Mouse (Mus musculus) midbrain, embryonic 11.5 days (tissue): Measurements from ENCODE around the gene Tmf1. TPM values are rescaled to one million over a fixed set of nuclear protein-coding genes. Genes with fewer than 3 reads are reported as not detected.

Experiments
- ATAC-seq: fragments of 200-750 bp; cut with Nextera tagmentation; 2 replicates; pipeline ENCODE4 v1.8.0; 2017; ENCODE audit warnings: moderate TSS enrichment, moderate library complexity; ENCODE audit not compliant: low FRiP score
- DNase-seq: peaks from one replicate; pipeline ENCODE4 v3.0.0; 2015; ENCODE audit warnings: low spot score; ENCODE audit errors: missing footprints
- H3K27ac ChIP-seq: fragments of 300-500 bp; sonication (generic); 2 replicates; pipeline ENCODE4 v1.5.1; 2014; ENCODE audit warnings: low read depth, low read length
- H3K27me3 ChIP-seq: fragments of 300-500 bp; sonication (generic); 2 replicates; pipeline ENCODE4 v1.6.1; 2014; ENCODE audit warnings: mild to moderate bottlenecking, low read length, moderate library complexity, mixed read lengths; ENCODE audit not compliant: control insufficient read depth, insufficient read depth
- H3K36me3 ChIP-seq: fragments of 300-500 bp; sonication (generic); 2 replicates; pipeline ENCODE4 v1.6.1; 2014; ENCODE audit warnings: mild to moderate bottlenecking, low read length, moderate library complexity, mixed read lengths; ENCODE audit not compliant: control insufficient read depth, insufficient read depth
- H3K4me1 ChIP-seq: fragments of 300-500 bp; sonication (generic); 2 replicates; pipeline ENCODE4 v1.6.1; 2014; ENCODE audit warnings: low read length; ENCODE audit not compliant: control insufficient read depth, insufficient read depth
- H3K4me2 ChIP-seq: fragments of 300-500 bp; sonication (generic); 2 replicates; pipeline ENCODE4 v1.6.1; 2014; ENCODE audit warnings: mild to moderate bottlenecking, moderate library complexity
- H3K4me3 ChIP-seq: fragments of 300-500 bp; sonication (generic); 2 replicates; pipeline ENCODE4 v1.5.1; 2014; ENCODE audit warnings: low read depth, low read length
- H3K9ac ChIP-seq: fragments of 300-500 bp; sonication (generic); 2 replicates; pipeline ENCODE4 v1.6.1; 2014; ENCODE audit warnings: low read length
- H3K9me3 ChIP-seq: fragments of 300-500 bp; sonication (generic); 2 replicates; pipeline ENCODE4 v1.6.1; 2016; ENCODE audit warnings: low read length; ENCODE audit not compliant: control insufficient read depth
- WGBS: fragments of 180-500 bp; shearing (Covaris S2); extraction: QIAGEN DNeasy Blood & Tissue Kit; methylation state at CpG from one replicate; pipeline ENCODE4 v1.1.7; 2014; 5-methylcytosine and 5-hydroxymethylcytosine counted together
- polyA plus RNA-seq: library from polyadenylated mRNA; unstranded; fragments of >200 nt; fragmentation: Nextera tagmentation; extraction: Ambion mirVana; gene quantifications from 2 replicates; pipeline ENCODE4 v1.2.1, GENCODE M21; 2014

Tmf1 gene
- polyA plus RNA-seq, 1 experiment from 2014 or later: 29.9 TPM

DNA sequence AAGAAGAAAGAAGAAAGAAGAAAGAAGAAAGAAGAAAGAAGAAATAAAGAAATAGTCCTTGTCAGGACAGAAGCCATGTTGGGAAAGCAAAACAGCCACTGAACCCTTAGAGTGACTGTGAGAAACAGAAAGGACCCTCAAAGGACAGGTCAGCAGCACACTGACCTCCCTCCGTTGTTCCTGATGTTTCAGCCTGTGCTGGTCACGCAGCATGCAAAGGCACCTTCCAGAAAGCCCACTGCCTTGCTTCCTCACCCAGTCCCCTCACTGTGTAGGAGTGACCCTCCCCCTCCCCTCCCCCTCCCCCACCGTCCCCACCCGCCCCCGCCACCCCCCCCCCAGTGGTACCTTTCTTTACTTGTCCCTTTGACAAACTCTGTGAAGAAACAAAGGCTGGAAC is 41.8 kb upstream of the Tmf1 start:
- Histone ChIP-seq H3K4me3 (no peak overlapping the region), H3K4me1 (no peaks in the 10 kb centered on the region), H3K4me2 (no peak overlapping the region), H3K9me3 (no peaks in the 10 kb centered on the region), H3K9ac (no peak overlapping the region), H3K36me3 (no peaks in the 10 kb centered on the region), H3K27ac (no peak overlapping the region), H3K27me3 (no peaks in the 10 kb centered on the region)
- DNase-seq: no peak
- 73% methylated on average over 3 of the region's 5 CpGs for WGBS
- ATAC-seq: no peak

DNA sequence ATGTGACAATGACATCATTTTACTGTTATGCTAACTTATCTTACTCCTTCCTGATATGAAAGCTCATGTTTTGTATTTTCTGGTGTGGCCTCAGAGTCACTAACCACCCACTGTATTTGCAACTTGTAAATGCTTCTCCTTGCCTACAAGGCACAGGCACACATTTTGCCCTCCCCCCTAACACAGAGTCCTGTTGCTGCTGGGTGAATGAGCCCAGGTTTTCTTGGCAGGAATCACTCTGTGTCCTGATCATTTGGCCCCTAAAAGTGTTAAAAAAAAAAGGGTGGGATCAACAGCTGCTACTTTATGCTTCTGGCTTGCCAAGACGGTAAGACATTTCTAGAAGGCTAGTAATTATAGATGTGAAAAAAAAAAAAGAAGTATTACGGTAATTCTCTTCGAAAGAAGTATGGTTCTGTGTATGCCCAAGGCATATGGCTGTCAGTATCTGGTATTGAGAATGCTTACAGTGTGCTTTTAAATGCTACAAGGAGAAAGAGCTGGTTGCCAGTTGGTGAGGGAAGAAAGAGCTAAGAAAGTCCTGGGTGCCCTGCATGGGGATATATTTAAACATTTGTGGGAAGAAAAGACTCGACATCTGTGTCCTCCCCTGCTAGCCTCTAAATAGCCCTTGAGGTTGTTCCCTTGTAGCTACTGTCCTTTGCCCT is 37.4 kb upstream of the Tmf1 start:
- H3K27me3 ChIP-seq: no peaks in the 10 kb centered on the region
- no peak overlapping the region for H3K27ac ChIP-seq
- H3K9ac ChIP-seq: no peak overlapping the region
- 91% methylated on average over 4 of the region's 4 CpGs for WGBS
- H3K4me1 ChIP-seq: peaks cover 3% of the 10 kb centered on the region
- H3K36me3 ChIP-seq: no peaks in the 10 kb centered on the region; the same call in 1 of the 2 replicates
- H3K4me2 ChIP-seq: no peak overlapping the region
- H3K9me3 ChIP-seq: no peaks in the 10 kb centered on the region; the same call in 1 of the 2 replicates
- H3K4me3 ChIP-seq: no peak overlapping the region
- no peak for DNase-seq
- no peak for ATAC-seq

DNA sequence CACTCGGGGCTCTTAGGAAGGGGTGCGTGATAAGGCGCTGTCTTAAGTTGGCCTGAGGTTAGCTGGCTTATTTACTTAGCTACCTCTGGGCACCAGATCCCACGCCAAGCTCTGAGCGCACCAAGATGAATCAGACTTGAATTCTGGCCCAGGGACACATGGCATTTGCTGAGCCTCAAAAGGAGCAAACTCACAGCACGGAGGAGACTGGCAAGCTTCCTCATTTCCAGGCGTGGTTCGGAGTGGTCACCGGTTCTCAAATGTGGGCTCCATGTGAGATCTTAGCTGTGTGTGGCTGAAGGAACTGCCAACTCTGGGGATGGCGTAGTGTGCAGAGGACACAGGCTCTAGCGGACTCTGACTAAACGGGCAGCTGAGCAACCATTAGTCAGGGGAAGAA is 33.1 kb upstream of the Tmf1 start:
- no peak overlapping the region for H3K9ac ChIP-seq
- H3K9me3 ChIP-seq: no peaks in the 10 kb centered on the region; the same call in 1 of the 2 replicates
- no peaks in the 10 kb centered on the region for H3K27me3 ChIP-seq
- WGBS: 80% methylated on average over 12 of the region's 12 CpGs
- H3K4me3 ChIP-seq: no peak overlapping the region; the same call in 1 of the 2 replicates
- H3K4me2 ChIP-seq: peak overlapping the region; percentile 21
- no peak overlapping the region for H3K27ac ChIP-seq
- H3K36me3 ChIP-seq: no peaks in the 10 kb centered on the region; the same call in 1 of the 2 replicates
- ATAC-seq (no peak), DNase-seq (no peak)
- peaks cover 5% of the 10 kb centered on the region for H3K4me1 ChIP-seq

DNA sequence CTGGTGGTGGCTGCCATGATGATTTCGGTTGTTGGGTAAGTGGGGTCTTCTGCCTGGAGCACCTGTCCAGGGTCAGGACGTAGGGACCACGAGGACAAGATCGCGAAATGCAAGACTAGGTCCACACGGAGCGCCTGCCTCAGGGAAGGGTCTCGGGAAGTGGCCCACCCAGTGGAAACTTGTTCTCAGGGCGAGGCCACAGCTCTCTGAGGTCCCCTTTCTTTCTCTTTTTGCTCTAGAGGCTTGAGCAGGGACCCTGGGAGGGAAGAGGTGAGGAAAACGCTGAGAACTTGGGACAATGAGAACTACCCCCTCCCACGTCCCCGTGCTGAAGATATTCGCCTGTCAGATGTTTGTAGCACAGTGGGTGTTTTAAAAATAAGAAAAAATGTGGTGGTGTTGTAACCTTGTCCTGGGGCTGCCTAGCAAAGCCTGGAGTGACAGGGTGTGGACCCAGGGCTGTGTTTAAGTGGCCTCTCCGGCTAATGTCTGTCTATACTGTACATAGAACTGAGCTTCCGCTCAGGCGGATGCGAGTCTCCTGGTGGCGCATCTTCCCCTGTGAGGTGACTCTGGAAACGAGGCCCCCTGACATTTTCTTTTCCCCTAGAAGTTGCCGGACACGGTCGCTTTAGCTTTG is 32.2 kb upstream of the Tmf1 start:
- Histone ChIP-seq H3K4me3 (peak overlapping the region; percentile 60), H3K27ac (no peak overlapping the region; the same call in 1 of the 2 replicates), H3K4me1 (peaks cover 5% of the 10 kb centered on the region), H3K9ac (peak overlapping the region; percentile 74), H3K36me3 (no peaks in the 10 kb centered on the region; the same call in 1 of the 2 replicates), H3K27me3 (no peaks in the 10 kb centered on the region), H3K4me2 (peak overlapping the region; percentile 84), H3K9me3 (no peaks in the 10 kb centered on the region; the same call in 1 of the 2 replicates)
- 6% methylated on average over 22 of the region's 22 CpGs for WGBS
- ATAC-seq (peak; percentile 68), DNase-seq (peak; percentile 86)

DNA sequence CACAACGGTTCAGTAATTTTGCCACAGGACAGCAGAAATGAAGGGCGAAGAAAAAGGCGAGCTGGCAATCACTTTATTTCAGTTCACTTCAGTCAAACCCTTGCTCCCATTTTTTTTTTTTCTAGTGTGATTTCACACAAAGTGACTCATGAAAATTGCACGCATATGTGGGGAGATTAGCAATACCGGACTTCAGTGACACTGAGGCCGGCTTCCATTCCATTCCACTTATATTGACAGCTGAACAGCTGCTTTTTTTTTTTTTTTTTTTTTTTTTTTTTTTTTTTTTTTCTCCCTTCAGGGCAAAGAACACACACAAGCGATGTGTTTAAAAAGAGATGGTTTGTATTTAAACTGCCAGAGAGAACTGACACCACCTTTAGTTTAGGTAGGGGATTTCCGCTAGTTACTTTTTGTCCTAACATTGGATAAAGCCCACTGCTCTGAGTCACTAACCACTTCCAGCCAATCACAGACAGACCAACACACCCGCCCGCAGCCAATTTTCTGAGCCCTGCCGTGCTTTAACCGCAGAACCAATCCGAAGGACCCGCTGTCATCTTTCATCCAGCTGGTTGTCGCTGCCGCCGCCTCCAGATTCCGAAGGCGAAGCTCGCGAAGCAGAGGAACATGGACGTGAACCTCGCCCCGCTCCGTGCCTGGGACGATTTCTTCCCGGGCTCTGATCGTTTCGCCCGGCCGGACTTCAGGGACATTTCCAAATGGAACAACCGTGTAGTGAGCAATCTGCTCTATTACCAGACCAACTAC is 31.5 kb upstream of the Tmf1 start, which contains the start of gene Arl6ip5:
TSS of gene Arl6ip5 (plus strand) at position 499 of the 771 bp plus-strand sequence.
- no peak within 1 kb of the TSS; the same call in 1 of the 2 replicates for H3K27ac ChIP-seq
- ATAC-seq (peak; percentile 78), DNase-seq (peak; percentile 97)
- peak within 1 kb of the TSS; percentile 74 for H3K9ac ChIP-seq
- peaks cover 5% of the 10 kb centered on the region for H3K4me1 ChIP-seq
- no peaks in the 10 kb centered on the region; the same call in 1 of the 2 replicates for H3K36me3 ChIP-seq
- peak within 1 kb of the TSS; percentile 84 for H3K4me2 ChIP-seq
- H3K4me3 ChIP-seq: peak within 1 kb of the TSS; percentile 60
- no peaks in the 10 kb centered on the region; the same call in 1 of the 2 replicates for H3K9me3 ChIP-seq
- WGBS: 11% methylated on average over 32 of the region's 32 CpGs
- H3K27me3 ChIP-seq: no peaks in the 10 kb centered on the region

DNA sequence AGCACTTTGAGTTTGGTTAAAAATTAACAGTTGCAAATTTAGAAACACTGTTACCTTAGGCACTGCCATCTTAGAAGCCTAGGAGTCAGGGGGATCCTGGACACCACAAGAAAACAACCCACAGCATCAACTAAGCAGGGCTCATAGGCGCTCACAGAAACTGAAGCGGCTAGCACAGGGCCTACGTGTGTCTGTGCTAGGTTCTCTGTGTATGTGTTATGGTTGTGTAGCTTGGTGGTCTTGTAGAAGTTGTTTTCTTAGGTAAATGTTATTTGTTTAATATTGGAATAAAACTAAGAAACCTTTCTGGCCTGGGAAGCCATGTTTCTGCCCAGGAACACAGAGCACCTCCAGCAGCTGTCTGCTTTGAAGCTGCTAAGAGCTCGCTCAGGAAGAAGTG is 30.8 kb upstream of the Tmf1 start:
- Histone ChIP-seq H3K27me3 (no peaks in the 10 kb centered on the region), H3K9me3 (no peaks in the 10 kb centered on the region), H3K27ac (no peak overlapping the region), H3K4me3 (no peak overlapping the region), H3K36me3 (no peaks in the 10 kb centered on the region), H3K4me1 (peaks cover 5% of the 10 kb centered on the region), H3K4me2 (no peak overlapping the region), H3K9ac (no peak overlapping the region)
- ATAC-seq (no peak), DNase-seq (no peak)
- 83% methylated on average over 4 of the region's 4 CpGs for WGBS

DNA sequence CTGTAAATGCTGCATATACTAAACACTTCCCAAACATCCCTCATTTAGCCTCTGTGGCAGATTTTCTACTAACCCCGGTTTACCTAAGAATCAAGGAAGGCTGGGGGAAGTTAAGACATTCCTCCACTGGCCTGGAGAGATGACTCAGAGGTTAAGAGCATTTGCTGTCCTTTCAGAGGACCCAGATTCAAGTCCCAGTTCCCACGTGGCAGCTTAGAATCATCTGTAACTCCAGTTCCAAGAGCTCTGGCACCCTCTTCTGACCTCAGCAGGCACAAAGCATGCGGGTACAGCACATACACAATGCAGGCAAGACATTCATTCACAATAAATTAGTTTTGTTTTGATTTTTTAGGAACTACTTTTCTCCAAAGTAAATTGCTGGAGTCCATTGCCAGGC is 30.3 kb upstream of the Tmf1 start:
- DNase-seq: no peak
- no peaks in the 10 kb centered on the region for H3K27me3 ChIP-seq
- no peaks in the 10 kb centered on the region for H3K36me3 ChIP-seq
- no peaks in the 10 kb centered on the region for H3K9me3 ChIP-seq
- H3K4me3 ChIP-seq: no peak overlapping the region
- WGBS: 53% methylated on average over 3 of the region's 3 CpGs
- H3K4me1 ChIP-seq: peaks cover 11% of the 10 kb centered on the region
- H3K9ac ChIP-seq: no peak overlapping the region
- H3K27ac ChIP-seq: no peak overlapping the region
- no peak for ATAC-seq
- no peak overlapping the region for H3K4me2 ChIP-seq

DNA sequence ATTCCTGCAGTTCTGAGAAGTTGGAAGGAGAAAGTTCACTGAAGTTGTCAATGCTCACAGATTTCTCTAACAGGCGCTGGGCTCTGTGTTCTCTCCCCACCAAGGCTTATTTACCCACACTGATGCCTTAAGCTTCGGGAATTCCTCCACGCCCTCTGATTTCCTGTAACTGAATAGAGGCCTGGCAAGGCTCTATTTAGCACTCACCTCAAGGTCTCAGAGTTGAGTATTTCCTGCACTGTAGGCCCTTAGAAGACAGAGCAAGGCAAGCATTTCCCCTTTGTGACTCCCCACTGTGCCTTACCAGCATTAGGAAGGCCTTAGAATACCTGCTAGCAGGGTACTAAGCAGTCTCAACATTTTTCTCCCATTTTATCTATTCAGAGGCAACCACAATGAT is 29.5 kb upstream of the Tmf1 start:
- DNase-seq (no peak), ATAC-seq (no peak)
- Histone ChIP-seq H3K27ac (no peak overlapping the region), H3K4me1 (peaks cover 14% of the 10 kb centered on the region), H3K4me3 (no peak overlapping the region), H3K27me3 (no peaks in the 10 kb centered on the region), H3K9ac (no peak overlapping the region), H3K9me3 (no peaks in the 10 kb centered on the region), H3K36me3 (no peaks in the 10 kb centered on the region), H3K4me2 (no peak overlapping the region)
- WGBS: 30% methylated on average over 3 of the region's 3 CpGs

DNA sequence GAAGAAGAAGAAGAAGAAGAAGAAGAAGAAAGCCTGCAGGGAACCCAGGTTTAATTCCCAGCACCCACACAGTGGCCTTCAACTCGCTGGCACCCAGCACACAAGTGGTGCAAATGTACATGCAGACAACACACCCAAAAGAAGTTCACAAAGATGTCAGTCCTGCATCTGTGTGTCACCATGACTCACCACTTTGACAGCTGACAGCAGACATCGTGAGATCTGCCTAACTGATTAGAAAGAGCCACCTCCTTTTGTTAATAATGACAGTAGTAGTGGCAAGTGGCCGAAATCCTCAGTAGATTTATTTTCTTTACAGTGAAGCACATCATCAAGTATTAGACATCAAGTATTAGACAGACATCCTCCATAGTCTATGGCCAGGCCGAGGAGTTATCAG is 28.2 kb upstream of the Tmf1 start:
- H3K9me3 ChIP-seq: no peaks in the 10 kb centered on the region
- H3K27me3 ChIP-seq: no peaks in the 10 kb centered on the region
- ATAC-seq (no peak), DNase-seq (no peak)
- H3K27ac ChIP-seq: no peak overlapping the region
- H3K4me2 ChIP-seq: no peak overlapping the region
- H3K36me3 ChIP-seq: no peaks in the 10 kb centered on the region
- H3K4me3 ChIP-seq: no peak overlapping the region
- H3K4me1 ChIP-seq: peaks cover 15% of the 10 kb centered on the region
- 80% methylated on average over 4 of the region's 4 CpGs for WGBS
- no peak overlapping the region for H3K9ac ChIP-seq
